Comparison of ENCODE assay signal across 8 mouse cellular contexts in the genomic region with DNA sequence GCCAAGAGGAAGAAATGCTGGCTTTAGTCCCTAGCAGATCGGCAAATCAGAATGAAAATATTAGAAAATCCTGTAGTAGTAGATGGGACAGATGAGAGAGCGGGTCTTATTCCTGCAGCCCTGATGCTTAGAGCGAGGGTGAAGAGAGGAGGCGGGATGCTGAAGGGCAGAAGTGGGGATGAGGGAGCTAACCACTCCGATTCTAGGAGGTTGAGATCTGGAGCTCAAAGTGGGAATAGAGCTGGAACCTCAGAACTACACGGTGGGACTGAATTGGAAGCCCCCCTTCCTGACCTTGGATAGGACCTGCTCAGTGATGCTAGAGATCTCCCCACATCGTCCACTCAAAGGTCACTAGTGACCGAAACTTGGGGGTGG. TPM values are rescaled to one million over a fixed set of nuclear protein-coding genes. Genes with fewer than 3 reads are reported as not detected.
A peak's percentile ranks its signal among the peaks of the same experiment; 100 is the strongest.
DNase-seq lines count a peak whose midpoint lies in the region; ATAC-seq and TF ChIP-seq lines count a peak whose summit lies in the region.

No protein-coding gene starts in this region.

- TF ChIP-seq EP300 in stomach, postnatal 0 days (optimal IDR thresholded peaks at IDR 0.05), result no peak

- H3K36me3 ChIP-seq in testis, adult 2 months (ENCODE audit: control insufficient read depth, insufficient read depth, low read length), result no peaks in the 10 kb centered on the region
- no peaks in the 10 kb centered on the region for H3K36me3 ChIP-seq in liver, embryonic 13.5 days
- H3K36me3 ChIP-seq in stomach, postnatal 0 days (ENCODE audit: control insufficient read depth, insufficient read depth, low read length), result no peaks in the 10 kb centered on the region

- TF ChIP-seq CTCF in testis, adult 2 months (IDR thresholded peaks at IDR 0.05; ENCODE audit: control insufficient read depth, insufficient read depth, insufficient replicate concordance, low read depth, low read length), result no peak
- no peak for TF ChIP-seq CTCF in stomach, postnatal 0 days (IDR thresholded peaks at IDR 0.05; ENCODE audit: low read depth)

- peak overlapping the region; percentile 59 for H3K4me3 ChIP-seq in testis, adult 2 months (ENCODE audit: control insufficient read depth, low read depth, low read length)
- H3K4me3 ChIP-seq in liver, embryonic 13.5 days (replicated peaks), result peak overlapping the region; percentile 54
- peak overlapping the region; percentile 56 for H3K4me3 ChIP-seq in stomach, postnatal 0 days (ENCODE audit: low read depth, low read length)

- H3K9ac ChIP-seq in liver, embryonic 13.5 days, result no peak overlapping the region
- H3K9ac ChIP-seq in stomach, postnatal 0 days (ENCODE audit: low read length), result peak overlapping the region; percentile 48

- H3K27me3 ChIP-seq in testis, adult 2 months (ENCODE audit: control insufficient read depth, insufficient read depth, low read length), result no peaks in the 10 kb centered on the region
- peaks cover 27% of the 10 kb centered on the region for H3K27me3 ChIP-seq in liver, embryonic 13.5 days
- H3K27me3 ChIP-seq in stomach, postnatal 0 days (ENCODE audit: control insufficient read depth, insufficient read depth, low read length), result no peaks in the 10 kb centered on the region

- peaks cover 9% of the 10 kb centered on the region for H3K4me1 ChIP-seq in testis, adult 2 months (ENCODE audit: control insufficient read depth, insufficient read depth, low read length)
- H3K4me1 ChIP-seq in liver, embryonic 13.5 days (replicated peaks), result 0 out of 2 replicates have a peak, but pooled peaks cover 3% of the 10 kb centered on the region
- no peaks in the 10 kb centered on the region for H3K4me1 ChIP-seq in stomach, postnatal 0 days (replicated peaks; ENCODE audit: control insufficient read depth, insufficient read depth)

- WGBS in liver, embryonic 13.5 days (ENCODE audit: insufficient replicate concordance), result 2% methylated on average over 8 of the region's 8 CpGs
- 1% methylated on average over 8 of the region's 8 CpGs for WGBS in stomach, postnatal 0 days

- peak overlapping the region; percentile 69 for H3K4me2 ChIP-seq in liver, embryonic 13.5 days
- H3K4me2 ChIP-seq in stomach, postnatal 0 days (replicated peaks; ENCODE audit: low read depth), result peak overlapping the region; percentile 96

- no peak overlapping the region for H3K27ac ChIP-seq in testis, adult 2 months (ENCODE audit: control insufficient read depth, insufficient read depth, low read depth, low read length)
- H3K27ac ChIP-seq in liver, embryonic 13.5 days, result no peak overlapping the region
- no peak overlapping the region for H3K27ac ChIP-seq in stomach, postnatal 0 days (replicated peaks)

- no peak for TF ChIP-seq POLR2A in testis, adult 2 months (IDR thresholded peaks at IDR 0.05; ENCODE audit: control insufficient read depth, low read depth, low read length)

- DNase-seq in heart, adult 11 months, result peak; percentile 61
- DNase-seq in heart, postnatal 4 days, result no peak
- DNase-seq in testis, postnatal 14 days (ENCODE audit: low spot score), result no peak
- DNase-seq in liver, embryonic 13.5 days, result no peak
- DNase-seq in stomach, postnatal 0 days (ENCODE audit: low spot score), result no peak
- DNase-seq in spleen, postnatal 36 days (ENCODE audit: low spot score in 2 of 2), result no peak
- DNase-seq in adrenal gland, adult 8-10 months, result no peak

- ATAC-seq in liver, embryonic 13.5 days (ENCODE audit: low read depth), result no peak
- no peak for ATAC-seq in stomach, postnatal 0 days (ENCODE audit: low FRiP score, low TSS enrichment)

- H3K9me3 ChIP-seq in liver, embryonic 13.5 days (replicated peaks), result no peaks in the 10 kb centered on the region
- no peaks in the 10 kb centered on the region for H3K9me3 ChIP-seq in stomach, postnatal 0 days (ENCODE audit: control insufficient read depth, low read length)

RNA-seq across cellular contexts. Expression of a gene that starts 0.3 kb away (rescaled TPM):
- under 1 TPM in 1 of 2 experiments, not detected in 1; 0.12 TPM for total RNA-seq in heart, postnatal 4 days (2021)
- 0.21 and 0.30 TPM in 2 replicates for polyA plus RNA-seq in testis, adult 2 months (2012; rRNA removed)
- polyA plus RNA-seq in liver, embryonic 13.5 days (2015; fragmentation: Nextera tagmentation; extraction: Ambion mirVana), result 0.07 and 0.10 TPM in 2 replicates
- polyA plus RNA-seq in stomach, postnatal 0 days (2015; fragmentation: Nextera tagmentation; extraction: Ambion mirVana), result 1.7 and 1.9 TPM in 2 replicates
- total RNA-seq in adrenal gland, adult 8-10 months (2022), result under 1 TPM; 0.24 to 0.43 (median 0.36) TPM

RNA-seq across cellular contexts. Expression of a gene that starts 30.0 kb away (rescaled TPM):
- total RNA-seq in heart, postnatal 4 days (2021), result 10 to 100 TPM; 17.7 to 19.8 TPM
- 6.0 and 7.3 TPM in 2 replicates for polyA plus RNA-seq in testis, adult 2 months (2012; rRNA removed)
- polyA plus RNA-seq in liver, embryonic 13.5 days (2015; fragmentation: Nextera tagmentation; extraction: Ambion mirVana), result 56.2 and 67.7 TPM in 2 replicates
- 7.9 and 11.4 TPM in 2 replicates for polyA plus RNA-seq in stomach, postnatal 0 days (2015; fragmentation: Nextera tagmentation; extraction: Ambion mirVana)
- 1 to 10 TPM in 2 of 4 experiments, under 1 TPM in 2; 0.46 to 1.7 (median 1.1) TPM for total RNA-seq in adrenal gland, adult 8-10 months (2022)
